Mouse (Mus musculus) G1E-ER4 (cell line): Measurements from ENCODE around the gene Aagab. TPM values are rescaled to one million over a fixed set of nuclear protein-coding genes. Genes with fewer than 3 reads are reported as not detected.

Source experiments
- GATA1 ChIP-seq: IDR thresholded peaks from one replicate; pipeline ENCODE4 v1.8.0; 2012; ENCODE audit warnings: low read length, inconsistent platforms
- polyA plus RNA-seq: library from polyadenylated mRNA; stranded (reverse); fragments of >175 nt; gene quantifications from 2 replicates; pipeline ENCODE4 v1.2.3, GENCODE M21; 2012

Aagab gene
- polyA plus RNA-seq, 1 experiment = 1.4 TPM

- no peak for TF ChIP-seq GATA1
Observed at GRCm38 (mm10) chr9:63672797-63673493, 70.5 kb downstream of the Aagab start.

- no peak for TF ChIP-seq GATA1
Observed at GRCm38 (mm10) chr9:63673494-63673805, 71.0 kb downstream of the Aagab start.

- TF ChIP-seq GATA1 = no peak
Observed at GRCm38 (mm10) chr9:63674613-63675012, 72.2 kb downstream of the Aagab start.

- TF ChIP-seq GATA1 = no peak
Observed at GRCm38 (mm10) chr9:63677621-63678020, 75.2 kb downstream of the Aagab start.

GRCm38 (mm10) chr9:63678076-63678475 is 75.6 kb downstream of the Aagab start:
- TF ChIP-seq GATA1 = no peak

GRCm38 (mm10) chr9:63682301-63682700 is 79.8 kb downstream of the Aagab start:
- TF ChIP-seq GATA1 = no peak

- no peak for TF ChIP-seq GATA1
Observed at GRCm38 (mm10) chr9:63682943-63683342, 80.5 kb downstream of the Aagab start.

- TF ChIP-seq GATA1 = no peak
Observed at GRCm38 (mm10) chr9:63684277-63684676, 81.8 kb downstream of the Aagab start.

- TF ChIP-seq GATA1 = no peak
Observed at GRCm38 (mm10) chr9:63685352-63685751, 82.9 kb downstream of the Aagab start.

GRCm38 (mm10) chr9:63687413-63688015 is 85.1 kb downstream of the Aagab start:
- no peak for TF ChIP-seq GATA1

GRCm38 (mm10) chr9:63690511-63690910 is 88.1 kb downstream of the Aagab start:
- TF ChIP-seq GATA1 = no peak

- TF ChIP-seq GATA1 = no peak
Observed at GRCm38 (mm10) chr9:63691960-63692359, 89.5 kb downstream of the Aagab start.

Other genes starting within 250 kb of the Aagab start
- gene Map2k5, start 224.8 kb upstream of the Aagab start, polyA plus RNA-seq = 38.8 and 45.9 TPM in 2 replicates
- 78.3 and 89.5 TPM in 2 replicates for gene 2300009A05Rik, start 203.4 kb upstream of the Aagab start, polyA plus RNA-seq
- not detected in 2 replicates for gene Iqch, start 167 bp upstream of the Aagab start, polyA plus RNA-seq
- 0.01 TPM in 1 of 2 replicates, not detected in the other for gene Smad3, start 155.3 kb downstream of the Aagab start, polyA plus RNA-seq